Mouse (Mus musculus) embryonic fibroblast, embryonic 13.5 days (primary cell): ENCODE measurements around the gene Rere.

Experiments used
- CTCF ChIP-seq: IDR thresholded peaks from 2 replicates; pipeline ENCODE4 v1.5.1; 2011; ENCODE audit warnings: mild to moderate bottlenecking, control low read depth, low read length, moderate library complexity, borderline replicate concordance; ENCODE audit not compliant: insufficient read depth
- POLR2A ChIP-seq: IDR thresholded peaks from 2 replicates; pipeline ENCODE4 v1.6.1; 2011; ENCODE audit warnings: low read depth, mild to moderate bottlenecking, control low read depth, low read length, moderate library complexity

DNA sequence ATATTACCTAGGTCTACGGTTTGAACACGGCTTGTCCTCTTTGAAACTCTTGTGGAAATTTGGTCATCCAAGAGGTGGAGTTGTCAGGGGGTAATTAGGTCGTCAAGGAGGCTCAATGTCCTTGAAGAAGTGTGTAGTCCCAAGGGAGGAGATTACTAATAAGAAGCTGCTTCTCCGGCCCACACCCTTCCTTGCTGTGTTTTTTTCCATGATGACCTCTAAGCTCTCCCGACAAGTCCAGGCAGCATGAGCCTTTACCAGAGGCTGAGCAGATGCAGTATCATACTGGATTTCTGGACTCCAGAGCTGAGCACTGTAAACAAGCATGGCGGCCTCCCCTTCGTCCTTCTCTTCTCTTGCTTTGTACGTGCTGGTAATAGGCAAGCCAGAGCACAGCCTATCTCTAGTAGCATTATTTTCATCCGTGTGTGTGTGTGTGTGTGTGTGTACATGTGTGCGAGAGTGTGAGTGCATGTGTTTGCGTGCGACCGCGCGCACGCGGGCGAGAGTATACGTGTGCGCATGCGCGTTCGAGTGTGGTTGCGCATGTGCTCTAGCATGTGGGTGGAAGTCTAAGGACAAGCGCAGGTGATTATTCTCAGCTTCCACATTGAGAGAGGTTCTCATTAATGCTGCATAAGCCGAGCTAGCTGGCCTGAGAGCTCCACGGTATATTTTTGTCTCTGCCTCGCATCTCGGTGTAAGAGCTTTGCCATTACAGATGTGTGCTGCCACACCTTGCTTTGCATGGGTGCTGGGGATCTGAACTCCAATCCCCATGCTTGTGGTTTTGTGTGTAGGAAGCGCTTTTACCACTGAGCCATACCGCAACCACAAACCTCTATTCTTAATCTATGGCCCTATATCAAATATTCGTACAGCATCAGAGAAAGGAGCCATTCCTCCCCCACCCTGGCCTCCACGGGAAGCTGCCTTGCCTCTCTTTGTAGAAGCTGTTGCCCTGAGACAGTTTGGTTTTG lies 12.5 kb upstream of the Rere start:
- TF ChIP-seq CTCF: no peak
- TF ChIP-seq POLR2A: no peak
